16 mouse cellular contexts compared by ENCODE assay signal in the genomic region with DNA sequence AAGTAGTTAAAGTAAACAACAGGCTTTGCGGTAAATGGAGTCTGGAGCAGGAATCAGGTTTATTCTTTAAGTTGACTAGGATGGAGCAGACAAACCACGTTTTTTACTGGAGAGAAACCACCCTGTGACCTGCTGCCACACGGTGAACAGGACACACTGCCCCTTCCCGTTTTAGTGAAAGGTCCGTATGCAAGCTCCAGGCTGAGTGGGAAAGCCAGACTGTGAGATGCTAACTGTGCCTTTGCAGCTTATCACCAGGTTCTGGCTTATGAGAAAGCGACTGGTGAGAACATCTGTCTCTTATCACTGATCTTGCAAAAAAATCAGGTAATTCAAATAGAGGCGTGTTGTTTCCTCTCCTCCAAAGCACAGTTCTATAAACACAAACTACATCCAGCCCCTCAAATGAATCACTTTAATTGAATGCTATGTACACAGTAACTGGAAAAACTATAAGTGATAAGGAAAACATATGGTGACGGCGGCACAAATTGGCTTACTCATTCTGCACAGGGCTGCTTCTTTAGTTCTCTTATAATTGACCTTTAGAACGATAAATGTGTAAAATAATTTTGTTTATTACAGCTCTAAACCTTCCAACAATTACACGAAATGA.
DNase-seq lines count a peak whose midpoint lies in the region; ATAC-seq and TF ChIP-seq lines count a peak whose summit lies in the region.
"Had no signal": no experiment of that assay in that cellular context is flagged by ENCODE, and none has a peak within 500 bp of the region (broad histone marks: within the 10 kb centered on the region; RNA-seq: fewer than 3 reads in every experiment).

No protein-coding gene starts in this region.

- no peaks in the 10 kb centered on the region for H3K27me3 ChIP-seq in forebrain, embryonic 16.5 days (replicated peaks; ENCODE audit: control insufficient read depth, insufficient read depth, low read length)
- H3K27me3 ChIP-seq in forebrain, embryonic 10.5 days (ENCODE audit: poor library complexity, severe bottlenecking), result no peaks in the 10 kb centered on the region
- H3K27me3 ChIP-seq in lung, embryonic 16.5 days (ENCODE audit: control insufficient read depth, insufficient read depth, low read depth, low read length), result no peaks in the 10 kb centered on the region
- H3K27me3 ChIP-seq in intestine, embryonic 16.5 days (replicated peaks; ENCODE audit: control insufficient read depth, insufficient read depth, low read length), result no peaks in the 10 kb centered on the region
- H3K27me3 ChIP-seq in stomach, postnatal 0 days (ENCODE audit: control insufficient read depth, insufficient read depth, low read length), result no peaks in the 10 kb centered on the region
- H3K27me3 ChIP-seq: heart, embryonic 12.5 days; limb, embryonic 12.5 days; midbrain, embryonic 15.5 days had no signal

- TF ChIP-seq EP300 in stomach, postnatal 0 days (optimal IDR thresholded peaks at IDR 0.05), result no peak

- H3K4me3 ChIP-seq in forebrain, embryonic 16.5 days (replicated peaks; ENCODE audit: low read length), result no peak overlapping the region
- no peak overlapping the region for H3K4me3 ChIP-seq in forebrain, embryonic 10.5 days
- no peak overlapping the region for H3K4me3 ChIP-seq in lung, embryonic 16.5 days (ENCODE audit: low read length)
- H3K4me3 ChIP-seq in intestine, embryonic 16.5 days (ENCODE audit: low read length), result no peak overlapping the region
- no peak overlapping the region for H3K4me3 ChIP-seq in stomach, postnatal 0 days (ENCODE audit: low read depth, low read length)
- H3K4me3 ChIP-seq: heart, embryonic 12.5 days; limb, embryonic 12.5 days; midbrain, embryonic 15.5 days had no signal

- peaks cover 15% of the 10 kb centered on the region for H3K4me1 ChIP-seq in forebrain, embryonic 16.5 days (replicated peaks; ENCODE audit: control insufficient read depth, insufficient read depth, low read length)
- H3K4me1 ChIP-seq in forebrain, embryonic 10.5 days, result peaks cover 4% of the 10 kb centered on the region; the same call in 1 of the 2 replicates
- no peaks in the 10 kb centered on the region for H3K4me1 ChIP-seq in lung, embryonic 16.5 days (replicated peaks; ENCODE audit: control insufficient read depth, insufficient read depth, low read length)
- peaks cover 11% of the 10 kb centered on the region for H3K4me1 ChIP-seq in intestine, embryonic 16.5 days (ENCODE audit: control insufficient read depth, insufficient read depth, low read length)
- 0 out of 2 replicates have a peak, but pooled peaks cover 3% of the 10 kb centered on the region for H3K4me1 ChIP-seq in stomach, postnatal 0 days (replicated peaks; ENCODE audit: control insufficient read depth, insufficient read depth)

- no peaks in the 10 kb centered on the region for H3K36me3 ChIP-seq in forebrain, embryonic 16.5 days (ENCODE audit: control insufficient read depth, insufficient read depth)
- no peaks in the 10 kb centered on the region for H3K36me3 ChIP-seq in forebrain, embryonic 10.5 days (replicated peaks)
- no peaks in the 10 kb centered on the region for H3K36me3 ChIP-seq in lung, embryonic 16.5 days (ENCODE audit: control insufficient read depth, insufficient read depth, low read length)
- H3K36me3 ChIP-seq in intestine, embryonic 16.5 days (ENCODE audit: control insufficient read depth, insufficient read depth, low read length), result no peaks in the 10 kb centered on the region
- H3K36me3 ChIP-seq in stomach, postnatal 0 days (ENCODE audit: control insufficient read depth, insufficient read depth, low read length), result no peaks in the 10 kb centered on the region
- H3K36me3 ChIP-seq: limb, embryonic 12.5 days; midbrain, embryonic 15.5 days had no signal

- DNase-seq in forebrain, embryonic 10.5 days (ENCODE audit: extremely low spot score, low spot score), result no peak
- no peak for DNase-seq in lung, postnatal 14 days
- DNase-seq in stomach, postnatal 0 days (ENCODE audit: low spot score), result peak; percentile 25
- no peak for DNase-seq in thymus, postnatal 25 days
- DNase-seq: adrenal gland, postnatal 14 days; heart, postnatal 36 days; right cerebral cortex, postnatal 25 days had no signal

- no peak for TF ChIP-seq CTCF in stomach, postnatal 0 days (IDR thresholded peaks at IDR 0.05; ENCODE audit: low read depth)

- H3K4me2 ChIP-seq in forebrain, embryonic 16.5 days (ENCODE audit: low read length), result no peak overlapping the region
- no peak overlapping the region for H3K4me2 ChIP-seq in lung, embryonic 16.5 days (ENCODE audit: low read depth, low read length)
- H3K4me2 ChIP-seq in intestine, embryonic 16.5 days (ENCODE audit: low read depth, low read length), result no peak overlapping the region
- no peak overlapping the region for H3K4me2 ChIP-seq in stomach, postnatal 0 days (replicated peaks; ENCODE audit: low read depth)
- H3K4me2 ChIP-seq: heart, embryonic 12.5 days; limb, embryonic 12.5 days; midbrain, embryonic 15.5 days had no signal

- no peak overlapping the region for H3K27ac ChIP-seq in forebrain, embryonic 16.5 days (ENCODE audit: low read length)
- H3K27ac ChIP-seq in forebrain, embryonic 10.5 days, result no peak overlapping the region
- H3K27ac ChIP-seq in lung, embryonic 16.5 days (ENCODE audit: low read length), result no peak overlapping the region
- no peak overlapping the region for H3K27ac ChIP-seq in intestine, embryonic 16.5 days (ENCODE audit: low read length)
- no peak overlapping the region for H3K27ac ChIP-seq in stomach, postnatal 0 days (replicated peaks)
- H3K27ac ChIP-seq: limb, embryonic 12.5 days; liver, embryonic 14.5 days; macrophage; midbrain, embryonic 15.5 days had no signal

- 0 out of 2 replicates have a peak, but pooled peaks have one; percentile 12 for ATAC-seq in forebrain, embryonic 16.5 days
- peak; percentile 31; the same call in 1 of the 2 replicates for ATAC-seq in lung, embryonic 16.5 days (ENCODE audit: low read depth)
- peak; percentile 79 for ATAC-seq in intestine, embryonic 16.5 days
- peak; percentile 86 for ATAC-seq in stomach, postnatal 0 days (ENCODE audit: low FRiP score, low TSS enrichment)
- ATAC-seq: midbrain, embryonic 15.5 days had no signal

- no peaks in the 10 kb centered on the region for H3K9me3 ChIP-seq in forebrain, embryonic 16.5 days (ENCODE audit: control insufficient read depth, low read length)
- H3K9me3 ChIP-seq in forebrain, embryonic 10.5 days, result no peaks in the 10 kb centered on the region
- no peaks in the 10 kb centered on the region for H3K9me3 ChIP-seq in lung, embryonic 16.5 days (ENCODE audit: control insufficient read depth, low read length)
- no peaks in the 10 kb centered on the region for H3K9me3 ChIP-seq in intestine, embryonic 16.5 days (ENCODE audit: control insufficient read depth, low read length)
- H3K9me3 ChIP-seq in stomach, postnatal 0 days (ENCODE audit: control insufficient read depth, low read length), result no peaks in the 10 kb centered on the region
- H3K9me3 ChIP-seq: G1E; heart, embryonic 12.5 days; limb, embryonic 12.5 days; midbrain, embryonic 15.5 days had no signal

- H3K9ac ChIP-seq in forebrain, embryonic 16.5 days (replicated peaks; ENCODE audit: low read depth, low read length), result no peak overlapping the region
- no peak overlapping the region for H3K9ac ChIP-seq in lung, embryonic 16.5 days (ENCODE audit: low read length)
- no peak overlapping the region for H3K9ac ChIP-seq in intestine, embryonic 16.5 days (ENCODE audit: low read depth, low read length)
- H3K9ac ChIP-seq in stomach, postnatal 0 days (ENCODE audit: low read length), result no peak overlapping the region
- H3K9ac ChIP-seq: heart, embryonic 12.5 days; limb, embryonic 12.5 days; liver, embryonic 14.5 days; midbrain, embryonic 15.5 days had no signal

- WGBS in forebrain, embryonic 16.5 days, result 57% methylated on average over 11 of the region's 11 CpGs
- WGBS in forebrain, embryonic 10.5 days, result 83% methylated on average over 11 of the region's 11 CpGs
- WGBS in lung, embryonic 16.5 days, result 31% methylated on average over 11 of the region's 11 CpGs
- WGBS in intestine, embryonic 16.5 days, result 29% methylated on average over 11 of the region's 11 CpGs
- 21% methylated on average over 11 of the region's 11 CpGs for WGBS in stomach, postnatal 0 days

Comparison
In these comparisons a context has a peak if more than half of its experiments do, and no peak if none do; other contexts are left out.
1. ATAC-seq: peak in every context shown above with its lines; median percentile 86 in stomach, postnatal 0 days; 79 in intestine, embryonic 16.5 days; 31 in lung, embryonic 16.5 days; 12 in forebrain, embryonic 16.5 days.